Mouse (Mus musculus) heart, postnatal 25 days (tissue): ENCODE data around the gene Tatdn3. TPM values are rescaled to one million over a fixed set of nuclear protein-coding genes. Genes with fewer than 3 reads are reported as not detected.
A peak's percentile ranks its signal among the peaks of the same experiment; 100 is the strongest.

Experiments used
- DNase-seq: peaks from one replicate; pipeline ENCODE4 v3.0.0; 2022; ENCODE audit warnings: low spot score
- intact Hi-C: fragments of 180-260 bp; cut with DNase I; formaldehyde crosslinking; loops from one replicate; pipeline ENCODE4 v1.15.1; 2025
- total RNA-seq, 2 experiments: library from RNA; stranded (reverse); gene quantifications; 2 replicates each; pipeline ENCODE4 v1.2.3; 2021

Gene Tatdn3
- total RNA-seq, result 10 to 100 TPM; 13.2 to 16.9 TPM

DNA sequence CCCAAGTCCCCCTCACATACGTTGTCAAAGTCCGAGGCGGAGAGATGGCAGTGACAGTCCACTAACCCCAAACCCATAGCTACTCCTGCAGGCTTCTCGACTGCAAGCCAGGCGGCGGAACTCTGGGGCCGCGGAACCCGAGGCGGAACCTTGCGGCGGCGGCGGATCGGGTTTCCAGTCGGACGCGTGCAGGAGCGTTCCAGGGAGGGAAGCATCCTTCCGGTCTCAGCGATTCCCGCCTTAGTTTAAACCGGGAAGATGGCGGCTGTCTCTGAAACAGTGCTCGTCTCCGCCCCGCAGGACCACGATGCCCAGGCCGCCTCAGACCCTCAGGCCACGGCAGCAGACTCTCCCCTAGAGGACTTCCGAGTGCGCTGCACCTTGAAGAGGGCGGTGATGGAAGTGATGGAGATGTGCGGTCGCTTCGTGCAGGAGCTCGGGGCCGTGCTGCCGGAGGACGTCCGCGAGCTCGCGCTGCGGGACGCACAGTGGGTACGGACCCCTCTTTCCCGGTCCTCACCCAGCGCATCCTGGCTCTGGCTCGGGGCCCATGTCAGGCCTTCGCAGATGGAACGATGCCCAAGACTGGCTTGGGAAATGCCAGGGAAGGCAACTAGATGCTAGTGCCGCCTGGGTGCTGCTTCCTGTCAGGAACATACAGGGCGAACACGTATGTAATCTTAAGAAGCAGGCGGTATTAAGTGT lies at the start of gene Tatdn3, which contains the start of gene Nsl1:
TSS of gene Tatdn3 (minus strand) at position 152 of the 705 bp plus-strand sequence.
TSS of gene Nsl1 (plus strand) at position 232 of the 705 bp plus-strand sequence.
- peak; percentile 75 for DNase-seq
- intact Hi-C loops, result loop anchor here (2.0 kb wide), 1 partner anchor 36 kb away; the partner anchor contains the start of gene Flvcr1

DNA sequence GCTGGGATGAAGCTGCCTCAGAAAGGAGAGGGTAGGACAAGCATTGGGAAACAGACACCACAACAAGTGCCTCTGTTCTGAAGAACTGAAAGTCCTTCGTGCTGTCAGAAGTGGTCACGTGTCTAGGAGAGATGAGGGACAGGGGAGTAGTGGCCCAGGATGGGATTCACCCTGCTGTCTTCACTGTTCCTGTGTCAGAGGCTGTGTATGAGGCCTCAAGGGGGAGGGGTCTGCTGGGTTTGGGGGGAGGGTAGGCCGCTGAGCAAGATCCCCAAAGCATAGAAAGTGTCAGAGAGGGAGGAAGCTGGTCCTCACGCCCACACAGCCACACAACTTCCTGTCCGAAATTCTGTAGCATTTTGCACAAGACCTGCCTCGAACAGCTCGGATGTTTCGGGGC lies 48.4 kb upstream of the Tatdn3 start:
- no peak for DNase-seq
- intact Hi-C loops, result no loop called here

- no peak for DNase-seq
- intact Hi-C loops, result no loop called here
These were observed 47.2 kb upstream of the Tatdn3 start for GRCm38 (mm10) chr1:191109907-191110306.

- no peak for DNase-seq
- intact Hi-C loops, result no loop called here
These were observed 44.6 kb upstream of the Tatdn3 start for GRCm38 (mm10) chr1:191107306-191107705.

- intact Hi-C loops, result no loop called here
- no peak for DNase-seq
These were observed 42.5 kb upstream of the Tatdn3 start for GRCm38 (mm10) chr1:191105246-191105645.

DNA sequence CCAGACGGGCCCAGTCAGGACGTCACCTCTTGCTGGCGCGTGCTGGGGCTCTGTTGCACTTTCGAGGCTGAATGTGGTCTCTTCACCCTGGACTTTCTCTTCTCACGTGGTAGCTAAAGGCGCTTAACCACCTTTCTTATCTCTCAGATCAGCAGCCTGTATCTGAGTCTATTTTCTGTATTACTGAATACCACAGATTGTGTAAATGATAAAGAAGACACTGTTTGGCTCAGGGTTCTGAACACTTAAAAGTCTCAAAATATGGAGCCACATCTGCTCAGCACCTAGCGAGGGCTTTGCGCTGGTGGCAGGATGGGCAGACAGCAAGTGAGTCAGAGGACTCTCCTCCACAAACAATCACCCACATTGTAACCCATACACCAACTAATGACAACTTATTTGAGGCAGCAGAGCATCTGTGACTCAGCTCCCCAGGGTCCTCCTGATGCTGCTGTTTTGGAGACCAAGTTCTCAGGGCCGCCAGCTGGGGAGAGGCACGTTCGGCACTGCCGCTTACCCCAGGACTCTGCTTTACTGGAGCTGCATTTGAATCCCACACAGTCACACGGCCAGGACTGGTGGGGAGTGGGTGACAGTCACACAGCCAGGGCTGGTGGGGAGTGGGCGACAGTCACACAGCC lies 40.1 kb upstream of the Tatdn3 start:
- intact Hi-C loops, result no loop called here
- no peak for DNase-seq

- no peak for DNase-seq
- intact Hi-C loops, result no loop called here
These were observed 37.1 kb upstream of the Tatdn3 start for GRCm38 (mm10) chr1:191099772-191100291.

GRCm38 (mm10) chr1:191099114-191099513 lies 36.4 kb upstream of the Tatdn3 start:
- intact Hi-C loops, result no loop called here
- DNase-seq, result no peak

DNA sequence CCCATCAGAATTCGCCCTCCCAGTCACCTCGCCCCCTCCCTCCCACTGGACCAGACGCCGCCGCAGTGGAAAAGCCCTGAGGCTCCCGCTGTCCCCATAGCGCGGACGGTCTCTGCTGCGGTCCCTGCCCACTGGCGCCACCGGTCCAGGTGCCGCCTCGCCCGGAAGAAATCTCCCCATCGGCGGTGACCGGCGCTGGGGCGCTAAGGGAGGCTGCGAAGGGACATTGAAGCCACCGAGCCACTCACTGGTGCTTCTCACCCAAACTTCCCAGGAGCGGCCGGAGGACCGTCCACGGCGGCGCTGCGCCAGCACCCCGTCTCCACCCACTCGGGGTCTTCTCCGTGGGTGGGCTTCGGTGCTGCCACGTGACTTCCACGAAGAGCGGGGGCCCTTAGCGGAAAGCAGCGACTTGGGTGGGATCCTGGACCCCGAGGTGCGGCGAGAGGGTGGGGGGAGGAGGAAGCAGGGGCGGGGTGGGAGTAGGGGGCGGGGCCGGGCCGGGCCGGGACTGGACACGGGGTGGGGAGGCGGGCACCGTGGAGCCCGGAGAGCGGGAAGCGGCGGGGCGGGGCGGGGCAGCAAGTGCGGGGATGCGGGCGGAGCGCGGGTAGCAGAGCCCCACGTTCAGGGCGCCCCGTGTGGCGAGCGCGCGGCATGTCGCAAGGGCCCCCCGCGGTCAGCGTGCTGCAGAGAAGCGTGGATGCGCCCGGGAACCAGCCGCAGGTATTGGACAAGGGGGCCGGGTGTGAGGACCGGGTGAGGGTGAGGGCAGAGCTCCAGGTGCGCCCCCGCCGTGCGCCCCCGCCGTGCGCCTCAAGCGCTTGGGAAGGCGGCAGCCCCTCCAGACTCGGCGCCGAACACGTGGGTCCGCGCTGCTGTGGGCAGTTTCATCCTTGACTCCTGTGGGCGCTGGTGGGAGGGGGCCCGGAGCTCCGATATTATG lies 35.3 kb upstream of the Tatdn3 start, which contains the start of gene Batf3:
TSS of gene Batf3 (plus strand) at position 46 of the 946 bp plus-strand sequence.
- intact Hi-C loops, result no loop called here
- no peak for DNase-seq

- intact Hi-C loops, result no loop called here
- DNase-seq, result no peak
These were observed 34.3 kb upstream of the Tatdn3 start for GRCm38 (mm10) chr1:191096871-191097681.

GRCm38 (mm10) chr1:191095019-191095418 lies 32.3 kb upstream of the Tatdn3 start:
- intact Hi-C loops, result no loop called here

DNA sequence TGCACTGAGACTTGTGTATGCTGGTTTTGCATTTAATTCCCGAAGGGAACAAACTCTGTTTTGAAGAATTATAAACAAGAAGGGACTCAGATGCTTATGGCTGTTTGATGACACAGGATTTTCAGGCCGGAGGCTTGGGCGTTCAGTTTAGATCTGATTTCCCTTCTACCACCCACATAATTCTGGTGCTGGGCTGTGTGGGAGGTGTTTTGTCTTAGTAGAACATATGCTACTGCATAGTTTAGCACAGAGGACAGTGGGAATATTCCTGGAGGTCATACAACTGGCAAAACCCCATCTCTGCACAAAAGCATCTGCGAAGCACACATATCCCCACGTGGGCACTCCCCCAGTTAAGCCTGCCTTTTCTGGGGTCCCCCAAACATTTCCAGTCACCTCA lies 30.8 kb upstream of the Tatdn3 start:
- no peak for DNase-seq
- intact Hi-C loops, result no loop called here

More at GRCm38 (mm10) chr1:191095019-191095418, 32.3 kb upstream of the Tatdn3 start:
- DNase-seq, result no peak

DNA sequence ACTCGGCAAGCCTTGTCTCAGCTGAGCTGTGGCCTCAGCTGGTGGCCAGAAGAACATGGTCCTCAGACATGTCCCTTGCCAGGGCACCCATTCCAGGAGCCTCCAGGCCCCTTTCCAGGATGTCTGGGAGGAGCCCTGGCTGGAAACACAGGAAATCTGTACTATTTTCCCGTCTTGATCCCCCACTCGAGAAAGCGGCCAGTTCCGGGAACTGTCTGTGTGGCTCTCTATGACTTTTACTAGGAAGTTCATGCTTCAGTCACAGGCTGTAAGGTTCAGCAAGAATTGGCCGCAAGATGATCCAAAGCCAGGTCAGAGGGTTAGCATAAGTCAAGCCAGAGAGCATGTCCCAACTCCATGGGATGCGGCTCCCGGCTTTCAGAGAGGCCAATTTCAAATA lies 29.3 kb upstream of the Tatdn3 start:
- intact Hi-C loops, result no loop called here
- no peak for DNase-seq

DNA sequence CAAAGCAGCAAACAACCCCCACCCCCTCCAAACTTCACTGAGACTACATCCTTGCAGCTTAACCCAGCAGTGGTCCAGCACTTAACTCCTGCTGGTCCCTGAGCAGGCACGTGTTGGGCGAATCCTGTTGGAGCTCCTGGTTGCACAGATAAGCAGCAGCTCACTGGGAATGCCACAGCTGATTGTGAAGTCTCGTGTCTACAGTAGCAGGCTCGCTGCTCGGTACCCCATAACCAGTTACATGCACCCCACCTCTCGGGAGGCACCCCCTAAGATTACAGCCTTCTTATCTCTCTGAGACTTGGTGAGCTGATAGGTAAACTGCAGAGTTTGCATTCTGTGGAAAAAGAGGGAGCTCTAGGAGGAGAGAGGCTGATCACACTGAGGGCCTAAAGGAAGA lies 26.6 kb upstream of the Tatdn3 start:
- intact Hi-C loops, result no loop called here
- no peak for DNase-seq

- no peak for DNase-seq
- intact Hi-C loops, result no loop called here
These were observed 25.2 kb upstream of the Tatdn3 start for GRCm38 (mm10) chr1:191087955-191088354.

DNA sequence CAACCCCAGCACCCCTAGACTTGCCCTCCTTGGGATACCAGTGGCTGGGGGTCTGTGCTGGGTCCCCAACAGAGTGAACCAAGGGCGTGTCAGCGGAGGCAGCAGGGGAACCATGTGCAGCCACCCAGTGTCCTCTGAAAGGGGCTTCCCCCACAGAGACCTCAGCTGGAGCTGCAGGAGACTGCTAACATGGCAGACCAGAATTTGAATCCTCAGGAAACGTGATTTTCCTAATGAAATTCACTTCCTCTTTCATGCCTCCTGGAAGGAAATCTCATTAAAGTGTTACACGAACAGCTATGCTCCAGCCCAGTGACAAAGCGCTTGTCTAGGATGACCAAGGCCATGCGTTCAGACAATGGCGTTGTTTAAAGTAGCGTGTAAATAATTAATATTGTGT lies 24.2 kb upstream of the Tatdn3 start:
- intact Hi-C loops, result no loop called here

GRCm38 (mm10) chr1:191086304-191086878 lies 23.7 kb upstream of the Tatdn3 start:
- intact Hi-C loops, result no loop called here
- DNase-seq, result no peak

More for the DNA sequence above, 24.2 kb upstream of the Tatdn3 start:
- DNase-seq, result no peak

- intact Hi-C loops, result no loop called here
- no peak for DNase-seq
These were observed 22.9 kb upstream of the Tatdn3 start for GRCm38 (mm10) chr1:191085597-191085996.
